Mouse (Mus musculus) limb, embryonic 10.5 days (tissue): ENCODE data around the gene Kansl2. TPM values are rescaled to one million over a fixed set of nuclear protein-coding genes. Genes with fewer than 3 reads are reported as not detected.
A peak's percentile ranks its signal among the peaks of the same experiment; 100 is the strongest.

Experiments used
- DNase-seq: peaks from one replicate; pipeline ENCODE4 v3.0.0-alpha.2; 2017; ENCODE audit warnings: low spot score
- H3K27ac ChIP-seq: fragments of 300-500 bp; sonication (generic); 2 replicates; pipeline ENCODE4 v1.5.1; 2016; ENCODE audit warnings: mild to moderate bottlenecking
- H3K27me3 ChIP-seq: fragments of 300-500 bp; sonication (generic); 2 replicates; pipeline ENCODE4 v1.6.1; 2016; ENCODE audit warnings: low read depth, mild to moderate bottlenecking; ENCODE audit not compliant: poor library complexity, severe bottlenecking
- H3K36me3 ChIP-seq: fragments of 300-500 bp; sonication (generic); 2 replicates; pipeline ENCODE4 v1.6.1; 2016; ENCODE audit warnings: mild to moderate bottlenecking, moderate library complexity
- H3K4me1 ChIP-seq: fragments of 300-500 bp; sonication (generic); 2 replicates; pipeline ENCODE4 v1.6.1; 2016
- H3K4me3 ChIP-seq: fragments of 300-500 bp; sonication (generic); 2 replicates; pipeline ENCODE4 v1.5.1; 2016; ENCODE audit warnings: mild to moderate bottlenecking, moderate library complexity
- H3K9me3 ChIP-seq: fragments of 300-500 bp; sonication (generic); replicated peaks from 2 replicates; pipeline ENCODE4 v1.6.1; 2016; ENCODE audit warnings: mild to moderate bottlenecking
- WGBS: fragments of 180-500 bp; shearing (Covaris S2); methylation state at CpG from one replicate; pipeline ENCODE4 v1.1.7; 2016; 5-methylcytosine and 5-hydroxymethylcytosine counted together
- polyA plus RNA-seq: library from polyadenylated mRNA; unstranded; fragments of >200 nt; fragmentation: Nextera tagmentation; extraction: Ambion mirVana; gene quantifications from 2 replicates; pipeline ENCODE4 v1.2.1, GENCODE M21; 2016

The Kansl2 gene
- polyA plus RNA-seq, 1 experiment from 2014 or later = 181 TPM

- Histone ChIP-seq H3K27ac (no peak overlapping the region), H3K4me3 (no peak overlapping the region), H3K27me3 (peaks cover 3% of the 10 kb centered on the region; the same call in 1 of the 2 replicates), H3K9me3 (no peaks in the 10 kb centered on the region), H3K4me1 (peaks cover 12% of the 10 kb centered on the region), H3K36me3 (no peaks in the 10 kb centered on the region)
- DNase-seq = no peak
- WGBS = 87% methylated on average over 6 of the region's 6 CpGs
Observed at GRCm38 (mm10) chr15:98507321-98507720, 26.7 kb downstream of the Kansl2 start.

- Histone ChIP-seq H3K4me1 (peaks cover 12% of the 10 kb centered on the region), H3K27me3 (peaks cover 3% of the 10 kb centered on the region; the same call in 1 of the 2 replicates), H3K9me3 (no peaks in the 10 kb centered on the region), H3K4me3 (no peak overlapping the region), H3K27ac (no peak overlapping the region), H3K36me3 (no peaks in the 10 kb centered on the region)
- 90% methylated on average over 9 of the region's 9 CpGs for WGBS
- DNase-seq = no peak
Observed at GRCm38 (mm10) chr15:98506253-98506957, 27.7 kb downstream of the Kansl2 start.

- peaks cover 4% of the 10 kb centered on the region; the same call in 1 of the 2 replicates for H3K4me1 ChIP-seq
- H3K36me3 ChIP-seq = no peaks in the 10 kb centered on the region
- H3K27ac ChIP-seq = no peak overlapping the region
- no peak overlapping the region for H3K4me3 ChIP-seq
- DNase-seq = peak; percentile 86
- no peaks in the 10 kb centered on the region for H3K9me3 ChIP-seq
- 16% methylated on average over 18 of the region's 18 CpGs for WGBS
- H3K27me3 ChIP-seq = peaks cover 3% of the 10 kb centered on the region; the same call in 1 of the 2 replicates
Observed at GRCm38 (mm10) chr15:98504514-98504913, 29.6 kb downstream of the Kansl2 start.

GRCm38 (mm10) chr15:98503317-98503716 lies 30.7 kb downstream of the Kansl2 start:
- DNase-seq = no peak
- Histone ChIP-seq H3K36me3 (no peaks in the 10 kb centered on the region), H3K9me3 (no peaks in the 10 kb centered on the region), H3K4me3 (no peak overlapping the region), H3K27ac (no peak overlapping the region), H3K27me3 (peaks cover 3% of the 10 kb centered on the region; the same call in 1 of the 2 replicates), H3K4me1 (peaks cover 4% of the 10 kb centered on the region; the same call in 1 of the 2 replicates)
- 84% methylated on average over 3 of the region's 3 CpGs for WGBS

GRCm38 (mm10) chr15:98497631-98498030 lies 36.4 kb downstream of the Kansl2 start:
- Histone ChIP-seq H3K27me3 (no peaks in the 10 kb centered on the region), H3K27ac (no peak overlapping the region), H3K4me1 (no peaks in the 10 kb centered on the region; the same call in 1 of the 2 replicates), H3K36me3 (no peaks in the 10 kb centered on the region), H3K4me3 (no peak overlapping the region), H3K9me3 (no peaks in the 10 kb centered on the region)
- DNase-seq = no peak
- WGBS = 86% methylated on average over 17 of the region's 17 CpGs

- WGBS = 75% methylated on average over 4 of the region's 4 CpGs
- Histone ChIP-seq H3K4me1 (no peaks in the 10 kb centered on the region), H3K36me3 (no peaks in the 10 kb centered on the region), H3K4me3 (no peak within 1 kb of the TSS), H3K27me3 (no peaks in the 10 kb centered on the region), H3K27ac (no peak within 1 kb of the TSS), H3K9me3 (no peaks in the 10 kb centered on the region)
- no peak for DNase-seq
Observed at GRCm38 (mm10) chr15:98492102-98492501, 42.0 kb downstream of the Kansl2 start, which contains the start of gene Olfr279. TSS of gene Olfr279 (plus strand) at chr15:98492402.

GRCm38 (mm10) chr15:98491332-98491731 lies 42.7 kb downstream of the Kansl2 start:
- H3K27me3 ChIP-seq = no peaks in the 10 kb centered on the region
- H3K27ac ChIP-seq = no peak overlapping the region
- H3K9me3 ChIP-seq = no peaks in the 10 kb centered on the region
- H3K36me3 ChIP-seq = no peaks in the 10 kb centered on the region
- no peaks in the 10 kb centered on the region for H3K4me1 ChIP-seq
- DNase-seq = no peak
- 90% methylated on average over 2 of the region's 2 CpGs for WGBS
- no peak overlapping the region for H3K4me3 ChIP-seq

GRCm38 (mm10) chr15:98486433-98487021 lies 47.5 kb downstream of the Kansl2 start:
- Histone ChIP-seq H3K27me3 (no peaks in the 10 kb centered on the region), H3K27ac (no peak overlapping the region), H3K36me3 (no peaks in the 10 kb centered on the region), H3K4me1 (peaks cover 7% of the 10 kb centered on the region; the same call in 1 of the 2 replicates), H3K4me3 (no peak overlapping the region), H3K9me3 (no peaks in the 10 kb centered on the region)
- no peak for DNase-seq
- 96% methylated on average over 8 of the region's 8 CpGs for WGBS

- H3K36me3 ChIP-seq = no peaks in the 10 kb centered on the region
- WGBS = 77% methylated on average over 18 of the region's 18 CpGs
- H3K4me3 ChIP-seq = no peak overlapping the region
- DNase-seq = no peak
- H3K9me3 ChIP-seq = no peaks in the 10 kb centered on the region
- H3K4me1 ChIP-seq = peaks cover 7% of the 10 kb centered on the region; the same call in 1 of the 2 replicates
- no peak overlapping the region for H3K27ac ChIP-seq
- H3K27me3 ChIP-seq = no peaks in the 10 kb centered on the region
Observed at GRCm38 (mm10) chr15:98483907-98484886, 49.9 kb downstream of the Kansl2 start.

GRCm38 (mm10) chr15:98482701-98483100 lies 51.4 kb downstream of the Kansl2 start, which contains the start of gene Lalba:
TSS of gene Lalba (minus strand) at chr15:98482721.
- Histone ChIP-seq H3K27me3 (no peaks in the 10 kb centered on the region), H3K4me1 (peaks cover 7% of the 10 kb centered on the region; the same call in 1 of the 2 replicates), H3K4me3 (no peak within 1 kb of the TSS), H3K9me3 (no peaks in the 10 kb centered on the region), H3K27ac (no peak within 1 kb of the TSS), H3K36me3 (no peaks in the 10 kb centered on the region)
- WGBS = 67% methylated on average over 3 of the region's 3 CpGs
- no peak for DNase-seq

- DNase-seq = no peak
- no peaks in the 10 kb centered on the region for H3K36me3 ChIP-seq
- H3K4me3 ChIP-seq = no peak overlapping the region
- no peak overlapping the region for H3K27ac ChIP-seq
- WGBS = 77% methylated on average over 7 of the region's 7 CpGs
- H3K27me3 ChIP-seq = no peaks in the 10 kb centered on the region
- H3K4me1 ChIP-seq = peaks cover 7% of the 10 kb centered on the region; the same call in 1 of the 2 replicates
- no peaks in the 10 kb centered on the region for H3K9me3 ChIP-seq
Observed at GRCm38 (mm10) chr15:98479568-98480102, 54.4 kb downstream of the Kansl2 start.

- no peak for DNase-seq
- 81% methylated on average over 5 of the region's 5 CpGs for WGBS
- Histone ChIP-seq H3K4me3 (no peak overlapping the region), H3K9me3 (no peaks in the 10 kb centered on the region), H3K27ac (no peak overlapping the region), H3K27me3 (no peaks in the 10 kb centered on the region), H3K4me1 (no peaks in the 10 kb centered on the region), H3K36me3 (no peaks in the 10 kb centered on the region)
Observed at GRCm38 (mm10) chr15:98476281-98476680, 57.8 kb downstream of the Kansl2 start.
